Mouse (Mus musculus) heart, embryonic 11.5 days (tissue): ENCODE results near the gene Tor4a. TPM values are rescaled to one million over a fixed set of nuclear protein-coding genes. Genes with fewer than 3 reads are reported as not detected.

ENCODE experiments used
- ATAC-seq: fragments of 200-750 bp; cut with Nextera tagmentation; replicated peaks from 2 replicates; pipeline ENCODE4 v1.8.0; 2017; ENCODE audit warnings: moderate library complexity; ENCODE audit not compliant: insufficient number of reproducible peaks, low FRiP score, low TSS enrichment
- H3K27ac ChIP-seq: fragments of 300-500 bp; sonication (generic); 2 replicates; pipeline ENCODE4 v1.5.1; 2014; ENCODE audit warnings: mild to moderate bottlenecking, low read depth, low read length
- H3K27me3 ChIP-seq: fragments of 300-500 bp; sonication (generic); 2 replicates; pipeline ENCODE4 v1.6.1; 2014; ENCODE audit warnings: mild to moderate bottlenecking, low read length, mixed read lengths; ENCODE audit not compliant: control insufficient read depth, insufficient read depth
- H3K36me3 ChIP-seq: fragments of 300-500 bp; sonication (generic); 2 replicates; pipeline ENCODE4 v1.6.1; 2014; ENCODE audit warnings: mild to moderate bottlenecking, low read length, moderate library complexity, mixed read lengths; ENCODE audit not compliant: control insufficient read depth, insufficient read depth
- H3K4me1 ChIP-seq: fragments of 300-500 bp; sonication (generic); 2 replicates; pipeline ENCODE4 v1.6.1; 2014; ENCODE audit warnings: low read length; ENCODE audit not compliant: control insufficient read depth, insufficient read depth
- H3K4me2 ChIP-seq: fragments of 300-500 bp; sonication (generic); 2 replicates; pipeline ENCODE4 v1.6.1; 2014; ENCODE audit warnings: mild to moderate bottlenecking, moderate library complexity
- H3K4me3 ChIP-seq: fragments of 300-500 bp; sonication (generic); 2 replicates; pipeline ENCODE4 v1.5.1; 2014; ENCODE audit warnings: low read depth, low read length
- H3K9ac ChIP-seq: fragments of 300-500 bp; sonication (generic); 2 replicates; pipeline ENCODE4 v1.6.1; 2014; ENCODE audit warnings: mild to moderate bottlenecking, low read depth, low read length, moderate library complexity
- H3K9me3 ChIP-seq: fragments of 300-500 bp; sonication (generic); replicated peaks from 2 replicates; pipeline ENCODE4 v1.6.1; 2016; ENCODE audit warnings: low read length; ENCODE audit not compliant: control insufficient read depth
- WGBS: fragments of 180-500 bp; shearing (Covaris S2); extraction: QIAGEN DNeasy Blood & Tissue Kit; methylation state at CpG from one replicate; pipeline ENCODE4 v1.1.7; 2014; ENCODE audit not compliant: insufficient replicate concordance; 5-methylcytosine and 5-hydroxymethylcytosine counted together
- polyA plus RNA-seq: library from polyadenylated mRNA; unstranded; fragments of >200 nt; fragmentation: Nextera tagmentation; extraction: Ambion mirVana; gene quantifications from 2 replicates; pipeline ENCODE4 v1.2.1, GENCODE M21; 2014

The Tor4a gene
- 5.9 and 8.3 TPM in 2 replicates for polyA plus RNA-seq

GRCm38 (mm10) chr2:25196172-25196954 lies at the start of gene Tor4a:
Gene Tor4a, minus strand, starts transcription at chr2:25196886.
- peak within 1 kb of the TSS; percentile 43 for H3K4me3 ChIP-seq
- peaks cover 32% of the 10 kb centered on the region for H3K4me1 ChIP-seq
- H3K9me3 ChIP-seq = no peaks in the 10 kb centered on the region
- peak; percentile 59 for ATAC-seq
- H3K27ac ChIP-seq = peak within 1 kb of the TSS; percentile 70
- H3K27me3 ChIP-seq = peaks cover 21% of the 10 kb centered on the region
- peak within 1 kb of the TSS; percentile 76 for H3K4me2 ChIP-seq
- H3K9ac ChIP-seq = peak within 1 kb of the TSS; percentile 54
- peaks cover 15% of the 10 kb centered on the region for H3K36me3 ChIP-seq
- 8% methylated on average over 8 of the region's 8 CpGs for WGBS

GRCm38 (mm10) chr2:25244144-25244543 lies 47.5 kb upstream of the Tor4a start:
- no peak overlapping the region for H3K4me2 ChIP-seq
- H3K4me1 ChIP-seq = peaks cover 20% of the 10 kb centered on the region
- H3K36me3 ChIP-seq = peaks cover 6% of the 10 kb centered on the region
- peaks cover 31% of the 10 kb centered on the region for H3K27me3 ChIP-seq
- no peak for ATAC-seq
- no peak overlapping the region for H3K4me3 ChIP-seq
- no peaks in the 10 kb centered on the region for H3K9me3 ChIP-seq
- H3K9ac ChIP-seq = no peak overlapping the region
- H3K27ac ChIP-seq = no peak overlapping the region
- WGBS = 87% methylated on average over 4 of the region's 4 CpGs

GRCm38 (mm10) chr2:25243342-25243741 lies 46.7 kb upstream of the Tor4a start:
- H3K4me2 ChIP-seq = no peak overlapping the region; the same call in 1 of the 2 replicates

GRCm38 (mm10) chr2:25242101-25242506 lies 45.4 kb upstream of the Tor4a start, which contains the start of the genes Rnf208 and Cysrt1:
Gene Rnf208, plus strand, starts transcription at chr2:25242255.
Gene Cysrt1, minus strand, starts transcription at chr2:25242452.
- no peak for ATAC-seq
- peaks cover 31% of the 10 kb centered on the region for H3K27me3 ChIP-seq

More at GRCm38 (mm10) chr2:25243342-25243741, 46.7 kb upstream of the Tor4a start:
- Histone ChIP-seq H3K27me3 (peaks cover 31% of the 10 kb centered on the region), H3K9ac (no peak overlapping the region), H3K27ac (no peak overlapping the region), H3K9me3 (no peaks in the 10 kb centered on the region), H3K36me3 (peaks cover 6% of the 10 kb centered on the region), H3K4me3 (no peak overlapping the region), H3K4me1 (peaks cover 20% of the 10 kb centered on the region)
- 73% methylated on average over 8 of the region's 8 CpGs for WGBS
- ATAC-seq = no peak

GRCm38 (mm10) chr2:25241438-25241775 lies 44.7 kb upstream of the Tor4a start:
- peak overlapping the region; percentile 66; the same call in 1 of the 2 replicates for H3K9ac ChIP-seq
- H3K4me2 ChIP-seq = peak overlapping the region; percentile 98
- peaks cover 31% of the 10 kb centered on the region for H3K27me3 ChIP-seq
- no peaks in the 10 kb centered on the region; the same call in 1 of the 2 replicates for H3K36me3 ChIP-seq
- H3K4me1 ChIP-seq = peaks cover 20% of the 10 kb centered on the region
- ATAC-seq = peak; percentile 27; the same call in 1 of the 2 replicates
- H3K4me3 ChIP-seq = peak overlapping the region; percentile 58
- H3K9me3 ChIP-seq = no peaks in the 10 kb centered on the region
- no peak overlapping the region for H3K27ac ChIP-seq
- 20% methylated on average over 6 of the region's 6 CpGs for WGBS

More at GRCm38 (mm10) chr2:25242101-25242506, 45.4 kb upstream of the Tor4a start, which contains the start of the genes Rnf208 and Cysrt1:
- H3K36me3 ChIP-seq = no peaks in the 10 kb centered on the region; the same call in 1 of the 2 replicates
- H3K4me1 ChIP-seq = peaks cover 20% of the 10 kb centered on the region
- H3K9ac ChIP-seq = peak within 1 kb of the TSS; percentile 66
- under 1% methylated on average over 55 of the region's 59 CpGs for WGBS
- H3K9me3 ChIP-seq = no peaks in the 10 kb centered on the region
- no peak within 1 kb of the TSS for H3K27ac ChIP-seq
- peak within 1 kb of the TSS; percentile 58 for H3K4me3 ChIP-seq
- H3K4me2 ChIP-seq = peak within 1 kb of the TSS; percentile 98

- Histone ChIP-seq H3K27ac (no peak overlapping the region), H3K4me3 (peak overlapping the region; percentile 38), H3K4me1 (peaks cover 20% of the 10 kb centered on the region), H3K9me3 (no peaks in the 10 kb centered on the region), H3K36me3 (no peaks in the 10 kb centered on the region), H3K9ac (peak overlapping the region; percentile 56), H3K4me2 (peak overlapping the region; percentile 98), H3K27me3 (peaks cover 31% of the 10 kb centered on the region)
- ATAC-seq = peak; percentile 74
- WGBS = 1% methylated on average over 29 of the region's 29 CpGs
These were observed 44.2 kb upstream of the Tor4a start for GRCm38 (mm10) chr2:25240723-25241437.

GRCm38 (mm10) chr2:25240310-25240709 lies 43.6 kb upstream of the Tor4a start:
- H3K27ac ChIP-seq = no peak overlapping the region
- peak overlapping the region; percentile 38 for H3K4me3 ChIP-seq
- H3K36me3 ChIP-seq = no peaks in the 10 kb centered on the region
- H3K9me3 ChIP-seq = no peaks in the 10 kb centered on the region
- WGBS = 50% methylated on average over 8 of the region's 8 CpGs
- peaks cover 31% of the 10 kb centered on the region for H3K27me3 ChIP-seq
- H3K9ac ChIP-seq = peak overlapping the region; percentile 56; the same call in 1 of the 2 replicates
- H3K4me2 ChIP-seq = peak overlapping the region; percentile 98
- ATAC-seq = no peak
- peaks cover 20% of the 10 kb centered on the region for H3K4me1 ChIP-seq

- H3K4me1 ChIP-seq = peaks cover 20% of the 10 kb centered on the region
- H3K4me2 ChIP-seq = no peak overlapping the region
- H3K9me3 ChIP-seq = no peaks in the 10 kb centered on the region
- H3K4me3 ChIP-seq = no peak overlapping the region
- ATAC-seq = no peak
- H3K27ac ChIP-seq = no peak overlapping the region
- peaks cover 36% of the 10 kb centered on the region for H3K27me3 ChIP-seq
- 93% methylated on average over 3 of the region's 3 CpGs for WGBS
- no peak overlapping the region for H3K9ac ChIP-seq
- no peaks in the 10 kb centered on the region for H3K36me3 ChIP-seq
These were observed 43.1 kb upstream of the Tor4a start for GRCm38 (mm10) chr2:25239766-25240165.
